Mouse (Mus musculus): Measurements from ENCODE around the gene Safb.
A peak's percentile ranks its signal among the peaks of the same experiment; 100 is the strongest.
"Not testable (repeated sequence)": the region's sequence is repeated elsewhere in the genome, so short reads cannot be mapped to it uniquely, and the experiment has no call there.

Gene Safb

DNA sequence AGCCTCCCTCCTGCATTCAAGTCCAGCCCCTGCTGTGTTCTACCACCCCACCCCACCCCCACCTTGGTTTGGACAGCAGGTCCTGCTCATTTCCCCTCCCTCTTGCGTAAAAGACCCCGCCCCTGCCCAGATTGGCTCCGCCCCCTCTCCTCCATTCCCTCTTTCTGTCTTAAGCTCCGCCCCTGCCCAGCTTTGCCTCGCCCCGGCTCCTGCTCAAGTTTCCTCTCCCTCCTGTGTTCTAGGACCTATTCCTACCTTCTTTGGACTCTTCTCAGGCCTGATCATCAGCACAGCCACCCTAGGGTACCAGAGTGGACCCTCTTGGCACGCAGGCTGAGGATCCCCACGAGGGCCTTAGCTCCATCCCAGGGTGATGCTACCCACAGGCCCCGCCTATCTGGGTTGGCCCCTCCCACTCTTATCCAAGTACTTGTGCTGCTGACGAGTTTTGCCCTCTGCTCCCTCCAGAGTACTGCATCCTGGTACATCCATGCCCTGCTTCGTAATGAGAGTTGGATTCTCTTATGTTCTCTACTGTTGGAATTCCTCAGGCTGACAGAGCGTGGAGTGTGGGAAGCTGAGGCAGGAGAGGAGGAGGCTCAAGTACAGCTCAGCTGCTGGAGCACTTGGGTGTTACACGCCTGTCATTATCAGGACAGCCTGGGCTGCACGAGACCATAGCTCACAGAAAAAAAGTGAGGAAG, 27.4 kb downstream of the Safb start:
- DNase-seq (ENCODE audit: low read depth) = peak; percentile 88

GRCm38 (mm10) chr17:56612565-56612939, 27.9 kb downstream of the Safb start:
- not testable (repeated sequence) for DNase-seq (ENCODE audit: low read depth)

GRCm38 (mm10) chr17:56613236-56613844, 28.7 kb downstream of the Safb start, which contains the start of gene Rpl36:
Gene Rpl36 (plus strand): TSS chr17:56613416.
- DNase-seq (ENCODE audit: low read depth) = peak; percentile 94

- DNase-seq (ENCODE audit: low read depth) = peak; percentile 59
Measured at GRCm38 (mm10) chr17:56613893-56614292, 29.3 kb downstream of the Safb start.

DNA sequence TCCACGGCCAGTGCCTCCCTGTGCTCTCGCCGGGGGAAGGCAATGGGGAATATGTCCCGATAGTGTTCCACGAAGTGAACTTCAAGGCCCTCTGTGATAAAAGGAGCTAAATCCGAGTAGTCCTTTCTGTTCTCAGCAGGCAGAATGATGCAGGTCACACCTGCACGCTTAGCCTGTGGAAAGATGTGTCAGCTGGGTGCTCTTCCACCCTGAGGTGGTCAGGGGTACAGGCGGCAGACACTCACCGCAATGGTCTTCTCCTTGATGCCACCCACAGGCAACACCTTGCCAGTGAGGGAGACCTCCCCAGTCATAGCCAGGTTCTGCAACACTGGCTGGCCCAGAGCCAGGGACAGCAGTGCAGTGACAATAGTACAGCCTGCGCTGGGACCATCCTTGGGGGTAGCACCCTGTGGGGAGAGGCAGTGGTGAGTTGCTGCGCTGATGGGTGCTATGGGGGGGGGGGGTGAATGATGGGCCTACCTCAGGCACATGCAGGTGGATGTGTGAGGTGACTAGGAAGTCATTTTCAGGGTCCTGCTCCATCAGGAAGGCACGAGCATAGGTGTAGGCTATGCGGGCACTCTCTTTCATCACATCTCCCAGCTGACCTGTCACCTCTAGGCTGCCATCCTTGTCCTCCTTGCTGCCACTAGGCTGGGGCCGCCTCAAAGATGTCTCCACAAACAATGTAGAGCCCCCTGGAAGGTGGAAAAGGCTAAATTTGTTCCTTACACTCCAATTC, 29.9 kb downstream of the Safb start:
- DNase-seq (ENCODE audit: low read depth) = peak; percentile 51

GRCm38 (mm10) chr17:56615136-56615784, 30.6 kb downstream of the Safb start:
- peak; percentile 24 for DNase-seq (ENCODE audit: low read depth)

GRCm38 (mm10) chr17:56615792-56616191, 31.2 kb downstream of the Safb start:
- no peak for DNase-seq (ENCODE audit: low read depth)

DNA sequence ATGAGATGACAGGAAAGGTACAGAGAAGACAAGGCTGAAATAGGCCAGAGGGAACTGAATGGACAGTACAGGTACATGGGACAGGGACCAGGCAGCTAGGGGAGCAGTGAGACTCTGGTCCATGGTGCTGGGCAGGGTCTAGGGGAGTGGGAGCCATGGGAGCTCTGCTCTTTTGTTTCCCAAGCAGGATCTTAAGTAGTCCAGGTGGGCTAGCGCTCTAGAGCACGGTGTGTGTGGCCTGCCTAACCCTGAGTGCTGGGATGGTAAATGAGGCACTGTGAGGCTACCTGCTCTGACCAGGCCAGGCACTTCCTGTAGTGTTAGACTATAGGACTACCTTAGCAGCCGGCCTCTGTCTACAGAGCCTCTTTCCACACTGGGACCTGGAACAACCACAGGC, 32.1 kb downstream of the Safb start:
- DNase-seq (ENCODE audit: low read depth) = no peak

- no peak for DNase-seq (ENCODE audit: low read depth)
Measured at GRCm38 (mm10) chr17:56617628-56618027, 33.0 kb downstream of the Safb start.

GRCm38 (mm10) chr17:56625495-56625894, 40.9 kb downstream of the Safb start:
- peak; percentile 95 for DNase-seq (ENCODE audit: low read depth)

DNA sequence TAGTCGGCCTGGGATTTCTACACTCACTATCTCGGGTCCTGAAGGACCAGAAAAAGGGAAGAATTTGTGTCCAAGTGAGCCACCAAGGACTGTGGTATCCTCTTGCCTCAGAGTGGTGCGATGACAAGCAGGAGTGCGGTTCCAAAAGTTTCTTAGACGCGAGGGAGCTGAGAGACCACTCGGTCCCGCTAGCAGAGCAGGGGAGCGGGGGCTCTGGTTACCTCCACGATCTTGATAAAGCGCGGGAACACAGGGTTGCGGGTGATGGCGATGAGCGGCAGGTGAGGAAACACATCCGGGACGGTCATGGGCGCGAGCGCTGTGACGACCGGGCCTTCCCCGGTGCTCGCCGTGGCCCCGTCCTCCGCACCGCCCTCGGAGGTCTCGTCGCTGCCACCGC, 41.6 kb downstream of the Safb start:
- peak; percentile 47 for DNase-seq (ENCODE audit: low read depth)

- DNase-seq (ENCODE audit: low read depth) = peak; percentile 99
Measured at GRCm38 (mm10) chr17:56626754-56627470, 42.3 kb downstream of the Safb start, which contains the start of gene Lonp1. Gene Lonp1 (minus strand): TSS chr17:56626887.

DNA sequence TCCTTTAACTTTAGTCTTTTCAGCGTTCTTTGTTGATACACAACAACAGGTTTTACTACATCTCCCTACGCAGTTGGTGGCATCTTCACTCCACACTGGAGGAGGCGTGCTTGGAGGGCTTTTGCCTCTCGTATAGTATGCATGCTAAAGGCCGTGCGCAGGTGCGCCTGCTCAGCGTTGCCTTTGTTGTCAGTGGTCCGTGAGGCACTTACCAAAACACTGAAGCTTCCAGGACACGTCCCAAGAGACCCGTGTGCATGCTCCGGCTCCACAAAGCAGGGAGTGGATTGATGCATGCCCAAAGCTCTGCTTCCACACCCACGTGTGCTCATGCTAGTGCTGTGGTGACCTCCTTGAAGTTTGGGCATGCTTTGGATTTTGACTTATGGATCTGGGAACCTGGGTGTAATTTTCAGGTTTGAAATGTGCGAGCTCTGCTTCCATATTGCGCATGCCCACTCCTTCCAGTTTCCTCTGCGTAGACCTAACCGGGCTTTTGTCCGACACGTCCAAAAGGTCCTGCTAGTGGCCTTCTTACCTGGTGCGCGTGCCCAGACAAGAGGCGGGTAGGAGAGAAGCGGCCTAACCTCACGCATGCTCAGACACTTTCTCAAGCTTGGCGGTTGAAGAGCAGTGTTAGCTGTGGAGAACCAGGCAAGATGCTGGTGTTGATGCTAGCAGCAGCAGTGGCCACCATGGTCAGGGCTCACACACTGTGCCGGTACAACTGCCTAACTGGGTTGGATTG, 43.1 kb downstream of the Safb start, which contains the start of gene Catsperd:
Catsperd (plus strand) TSS at position 614 of the 748 bp plus-strand sequence.
- no peak for DNase-seq (ENCODE audit: low read depth)

DNA sequence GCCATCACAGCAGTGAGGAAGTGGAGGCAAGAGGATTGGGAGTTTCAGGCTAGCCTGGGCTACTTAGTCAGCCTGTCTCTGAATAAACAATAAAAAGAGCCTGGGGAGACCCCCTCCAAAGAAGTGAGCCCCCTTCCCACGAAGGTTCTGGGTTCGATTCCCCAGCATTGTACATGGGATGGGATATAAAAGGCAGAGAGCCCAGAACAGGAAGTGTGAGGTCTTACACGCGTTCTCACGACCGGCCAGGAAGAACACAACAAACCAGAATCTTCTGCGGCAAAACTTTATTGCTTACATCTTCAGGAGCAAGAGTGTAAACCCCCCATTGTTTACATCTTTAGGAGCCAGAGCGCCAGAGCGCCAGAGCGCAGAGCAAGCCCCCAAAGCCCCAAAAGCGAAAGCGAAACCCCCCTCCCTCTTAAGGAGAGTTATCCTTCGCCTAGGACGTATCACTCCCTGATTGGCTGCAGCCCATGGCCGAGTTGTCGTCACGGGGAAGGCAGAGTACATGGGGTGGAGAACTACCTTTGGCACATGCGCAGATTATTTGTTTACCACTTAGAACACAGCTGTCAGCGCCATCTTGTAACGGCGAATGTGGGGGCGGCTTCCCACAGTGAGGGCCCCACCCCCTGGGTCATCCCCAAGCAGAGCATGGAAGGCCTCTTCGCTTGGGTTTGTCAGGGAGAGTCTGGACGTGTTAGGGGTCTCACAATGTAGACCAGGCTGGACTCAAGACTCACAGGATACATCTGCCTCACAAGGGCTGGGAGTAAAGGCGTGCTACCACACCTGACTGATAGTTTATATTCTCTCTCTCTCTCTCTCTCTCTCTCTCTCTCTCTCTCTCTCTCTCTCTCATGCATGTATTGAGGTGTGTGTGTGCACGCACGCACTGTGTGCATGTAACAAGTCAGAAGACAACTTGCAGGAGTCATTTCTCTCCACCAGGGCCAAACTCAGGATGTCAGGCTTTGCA, 45.5 kb downstream of the Safb start:
- not testable (repeated sequence) for DNase-seq (ENCODE audit: low read depth)

DNA sequence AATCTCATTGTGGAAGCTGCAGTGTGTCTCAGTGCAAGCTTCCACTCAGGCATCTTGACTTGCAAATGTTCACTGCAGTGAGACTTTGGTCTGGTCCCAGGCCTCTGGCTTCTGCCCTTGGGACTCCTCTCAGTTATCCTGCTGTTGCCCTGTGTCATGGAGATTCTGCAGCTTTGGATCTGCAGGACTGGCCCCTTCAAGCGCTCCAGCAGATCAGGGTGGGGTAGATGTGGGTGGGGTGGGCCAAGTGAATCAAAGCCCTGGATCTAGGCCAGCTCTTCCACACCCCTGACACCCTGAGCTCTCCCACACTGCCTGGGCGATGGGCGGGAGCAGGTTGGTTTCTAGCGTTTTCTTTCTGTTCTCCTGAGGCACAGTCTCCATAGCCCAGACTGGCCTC, 47.2 kb downstream of the Safb start:
- no peak for DNase-seq (ENCODE audit: low read depth)

DNA sequence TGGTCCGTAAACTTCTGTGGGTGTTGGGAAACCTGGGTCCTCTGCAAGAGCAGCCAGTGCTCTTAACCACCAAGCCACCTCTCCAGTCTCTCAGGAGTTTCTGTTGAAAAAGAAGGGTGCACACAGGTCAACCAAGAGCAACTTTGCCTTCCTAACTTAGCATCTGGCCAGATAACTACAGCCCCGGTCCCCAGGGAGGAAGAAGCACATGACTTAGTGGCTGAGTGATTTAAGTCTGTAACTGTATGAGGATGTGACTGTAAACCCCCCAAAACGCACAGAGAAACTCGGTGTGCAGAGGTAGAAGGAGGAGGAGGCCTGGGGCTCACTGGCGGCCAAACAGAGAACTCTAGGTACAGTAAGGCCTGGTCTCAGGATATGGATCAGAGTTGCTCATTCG, 49.4 kb downstream of the Safb start:
- no peak for DNase-seq (ENCODE audit: low read depth)

- DNase-seq (ENCODE audit: low read depth) = no peak
Measured at GRCm38 (mm10) chr17:56643237-56643636, 58.6 kb downstream of the Safb start.

DNA sequence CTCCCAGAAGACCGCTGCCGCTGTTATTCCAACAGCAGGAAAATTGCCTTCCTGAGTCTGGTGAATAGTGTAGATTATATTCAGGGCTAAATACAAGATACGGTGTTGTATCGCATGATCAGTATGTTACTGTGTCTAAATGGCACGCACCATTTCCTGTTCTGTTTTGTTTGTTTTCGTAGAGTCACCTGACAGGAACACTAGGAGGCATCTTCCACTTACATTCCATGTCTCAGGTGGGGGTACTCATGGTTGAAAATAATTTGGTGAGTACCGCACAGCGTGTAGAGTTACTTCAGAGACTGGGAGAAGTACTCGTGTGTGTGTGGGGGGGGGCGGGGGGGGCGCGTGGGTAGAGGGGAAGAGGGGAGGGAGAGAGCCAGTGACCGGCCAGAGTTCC, 62.9 kb downstream of the Safb start:
- no peak for DNase-seq (ENCODE audit: low read depth)

DNA sequence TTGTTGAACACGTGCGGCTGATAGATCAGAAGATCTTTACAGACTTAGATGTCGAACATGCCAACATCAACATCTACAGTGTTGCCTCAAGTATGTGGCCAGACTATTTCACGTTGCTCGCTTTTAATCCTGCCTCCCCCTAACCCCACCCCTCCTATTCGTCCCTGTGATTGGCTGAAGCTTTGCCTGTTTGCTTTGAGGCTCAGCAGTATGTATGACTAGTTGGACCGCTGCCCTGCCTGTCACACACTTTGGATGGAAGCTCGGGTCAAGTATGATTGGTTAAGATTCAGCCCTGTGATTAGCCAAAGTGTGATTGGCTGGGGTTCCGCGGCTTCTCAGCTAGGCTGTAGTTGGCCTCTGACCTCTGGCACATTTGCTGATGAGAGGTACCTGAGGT, 67.2 kb downstream of the Safb start:
- peak; percentile 32 for DNase-seq (ENCODE audit: low read depth)

DNA sequence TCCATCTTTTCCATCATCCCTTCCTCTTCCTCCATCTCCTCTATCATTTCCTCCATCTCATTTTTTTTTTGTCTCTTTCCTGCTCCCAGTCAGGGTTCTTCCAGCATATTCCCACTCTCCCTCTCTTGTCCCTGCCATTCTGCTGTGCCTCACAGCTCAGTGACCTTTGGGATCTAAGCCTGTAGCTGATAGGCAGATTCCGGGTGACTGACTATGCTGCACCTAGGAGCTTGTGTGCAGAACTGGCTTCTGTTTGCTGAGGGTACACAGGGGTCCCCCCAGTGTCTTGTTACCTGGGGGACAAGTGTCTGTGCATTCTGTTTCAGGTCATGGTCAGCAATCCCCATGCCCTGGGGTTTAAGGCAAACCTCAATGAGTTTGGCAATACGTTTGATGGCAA, 70.1 kb downstream of the Safb start:
- DNase-seq (ENCODE audit: low read depth) = no peak

Measured in 416B (cell line).